Mouse (Mus musculus): Measurements from ENCODE around the gene Cdc42ep1. TPM values are rescaled to one million over a fixed set of nuclear protein-coding genes. Genes with fewer than 3 reads are reported as not detected.
A peak's percentile ranks its signal among the peaks of the same experiment; 100 is the strongest.

Cdc42ep1 gene
- total and polyA plus RNA-seq, 2 experiments from 2014 or later: 27.4 to 44.7 TPM

GRCm38 (mm10) chr15:78801971-78802741 is 40.3 kb upstream of the Cdc42ep1 start:
- 6% methylated on average over 66 of the region's 67 CpGs for WGBS
- Histone ChIP-seq H3K9me3 (replicated peaks; ENCODE audit: control insufficient read depth, low read length) (no peaks in the 10 kb centered on the region), H3K4me3 (ENCODE audit: low read depth, low read length) (peak overlapping the region; percentile 65), H3K9ac (replicated peaks; ENCODE audit: low read depth, low read length) (peak overlapping the region; percentile 72), H3K4me2 (ENCODE audit: low read depth, low read length) (peak overlapping the region; percentile 83), H3K4me1 (ENCODE audit: control insufficient read depth, insufficient read depth) (peaks cover 22% of the 10 kb centered on the region), H3K27ac (ENCODE audit: low read depth) (peak overlapping the region; percentile 84), H3K27me3 (ENCODE audit: control insufficient read depth, insufficient read depth, low read length) (no peaks in the 10 kb centered on the region), H3K36me3 (replicated peaks; ENCODE audit: control insufficient read depth, insufficient read depth, low read length) (no peaks in the 10 kb centered on the region; the same call in 1 of the 2 replicates)
- no peak for DNase-seq (ENCODE audit: low spot score)
- TF ChIP-seq EP300 (IDR thresholded peaks at IDR 0.05; ENCODE audit: low read depth) (no peak; the same call in 1 of the 2 replicates), CTCF (IDR thresholded peaks at IDR 0.05; ENCODE audit: low read depth) (no peak)
- peak; percentile 25 for ATAC-seq (ENCODE audit: insufficient read depth, low read depth)

DNA sequence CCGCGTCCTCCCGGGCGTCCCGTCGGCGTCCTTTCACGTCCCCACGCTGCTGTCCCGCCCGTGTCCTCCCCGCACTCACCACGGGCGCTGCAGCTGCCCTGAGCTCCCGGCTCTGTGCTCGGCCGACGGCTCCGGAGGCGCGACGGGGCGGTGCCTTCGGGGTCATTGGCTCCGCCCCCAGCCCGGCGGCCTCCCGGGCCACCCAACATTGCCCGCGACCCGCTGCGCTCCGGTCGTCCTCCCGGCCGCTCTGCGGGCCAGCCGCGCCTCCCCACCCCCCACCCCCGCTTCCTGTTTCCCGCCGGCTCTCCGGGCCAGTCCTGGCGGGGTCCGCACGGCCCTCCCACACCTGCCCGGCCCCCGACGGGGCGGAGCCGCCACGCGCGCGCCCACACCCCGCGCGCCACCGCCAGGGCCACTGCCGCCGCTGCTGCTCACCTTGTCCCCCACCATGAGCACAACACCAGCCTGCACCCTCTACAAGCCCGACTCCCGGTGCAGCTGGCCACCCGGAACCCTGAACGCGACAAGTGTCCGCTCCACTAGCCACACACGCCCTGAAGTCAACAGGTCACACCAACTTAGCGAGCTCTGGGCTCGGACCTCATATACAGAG is 39.5 kb upstream of the Cdc42ep1 start, which contains the start of gene Card10:
Gene Card10 (minus strand): TSS at position 267 of the 616 bp plus-strand sequence.
- H3K4me2 ChIP-seq (ENCODE audit: low read depth, low read length): peak within 1 kb of the TSS; percentile 83
- WGBS: under 1% methylated on average over 62 of the region's 70 CpGs
- TF ChIP-seq CTCF (IDR thresholded peaks at IDR 0.05; ENCODE audit: low read depth) (no peak), EP300 (IDR thresholded peaks at IDR 0.05; ENCODE audit: low read depth) (no peak)
- H3K9ac ChIP-seq (replicated peaks; ENCODE audit: low read depth, low read length): peak within 1 kb of the TSS; percentile 72
- peak within 1 kb of the TSS; percentile 65 for H3K4me3 ChIP-seq (ENCODE audit: low read depth, low read length)
- ATAC-seq (ENCODE audit: insufficient read depth, low read depth) (peak; percentile 73), DNase-seq (ENCODE audit: low spot score) (peak; percentile 52)
- H3K27ac ChIP-seq (ENCODE audit: low read depth): peak within 1 kb of the TSS; percentile 84
- H3K27me3 ChIP-seq (ENCODE audit: control insufficient read depth, insufficient read depth, low read length): no peaks in the 10 kb centered on the region
- no peaks in the 10 kb centered on the region for H3K9me3 ChIP-seq (replicated peaks; ENCODE audit: control insufficient read depth, low read length)
- no peaks in the 10 kb centered on the region for H3K36me3 ChIP-seq (replicated peaks; ENCODE audit: control insufficient read depth, insufficient read depth, low read length)
- H3K4me1 ChIP-seq (ENCODE audit: control insufficient read depth, insufficient read depth): peaks cover 22% of the 10 kb centered on the region

DNA sequence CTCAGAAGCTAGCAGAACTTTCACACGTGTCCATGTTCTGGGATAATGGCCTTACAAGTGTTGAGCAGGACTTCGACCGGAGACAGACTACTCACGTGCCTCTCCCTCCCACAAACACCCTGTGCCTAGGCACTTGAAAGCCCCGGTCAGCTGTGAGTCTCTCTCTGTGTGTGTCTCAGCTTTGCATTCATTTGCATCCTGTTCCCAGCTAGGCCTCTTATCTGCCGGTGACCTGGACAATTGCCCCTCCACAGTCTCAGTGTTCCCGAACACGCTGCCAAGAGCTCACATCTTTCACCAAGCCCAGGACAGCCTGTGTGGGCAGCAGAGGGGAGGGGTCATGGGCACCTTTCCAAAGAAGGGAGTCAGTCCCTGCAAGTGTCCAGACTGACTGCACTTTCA is 38.9 kb upstream of the Cdc42ep1 start:
- Histone ChIP-seq H3K9ac (replicated peaks; ENCODE audit: low read depth, low read length) (no peak overlapping the region), H3K4me3 (ENCODE audit: low read depth, low read length) (0 out of 2 replicates have a peak overlapping the region, but pooled peaks have one; percentile 65), H3K4me2 (ENCODE audit: low read depth, low read length) (peak overlapping the region; percentile 83), H3K9me3 (replicated peaks; ENCODE audit: control insufficient read depth, low read length) (no peaks in the 10 kb centered on the region), H3K27me3 (ENCODE audit: control insufficient read depth, insufficient read depth, low read length) (no peaks in the 10 kb centered on the region), H3K27ac (ENCODE audit: low read depth) (peak overlapping the region; percentile 84), H3K36me3 (replicated peaks; ENCODE audit: control insufficient read depth, insufficient read depth, low read length) (no peaks in the 10 kb centered on the region), H3K4me1 (ENCODE audit: control insufficient read depth, insufficient read depth) (peaks cover 22% of the 10 kb centered on the region)
- TF ChIP-seq CTCF (IDR thresholded peaks at IDR 0.05; ENCODE audit: low read depth): no peak
- peak; percentile 50; the same call in 1 of the 2 replicates for TF ChIP-seq EP300 (IDR thresholded peaks at IDR 0.05; ENCODE audit: low read depth)
- 3% methylated on average over 8 of the region's 8 CpGs for WGBS
- DNase-seq (ENCODE audit: low spot score) (peak; percentile 66), ATAC-seq (ENCODE audit: insufficient read depth, low read depth) (peak; percentile 56)

DNA sequence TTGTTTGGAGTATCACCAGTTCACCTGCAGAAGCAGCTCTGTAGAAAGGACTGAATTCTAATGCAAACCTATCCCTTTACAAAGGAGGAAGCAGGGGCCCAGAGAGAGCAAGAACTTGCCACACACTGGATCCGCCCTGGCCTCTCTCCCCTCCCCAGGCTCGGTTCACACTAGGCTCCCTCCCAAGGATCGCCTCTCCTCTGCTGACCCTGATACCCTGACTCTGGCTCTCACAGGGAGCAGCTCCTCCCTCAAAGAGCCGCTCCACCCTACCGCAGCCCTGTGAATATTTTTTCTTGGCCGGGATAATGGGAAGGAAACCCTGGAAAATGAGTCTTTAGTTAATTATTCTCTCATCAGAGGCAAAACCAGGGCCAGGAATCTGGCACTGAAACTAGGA is 38.1 kb upstream of the Cdc42ep1 start:
- H3K27me3 ChIP-seq (ENCODE audit: control insufficient read depth, insufficient read depth, low read length): no peaks in the 10 kb centered on the region
- no peak for DNase-seq (ENCODE audit: low spot score)

GRCm38 (mm10) chr15:78805351-78805750 is 37.1 kb upstream of the Cdc42ep1 start:
- WGBS: 73% methylated on average over 2 of the region's 2 CpGs
- Histone ChIP-seq H3K9me3 (replicated peaks; ENCODE audit: control insufficient read depth, low read length) (no peaks in the 10 kb centered on the region), H3K9ac (replicated peaks; ENCODE audit: low read depth, low read length) (no peak overlapping the region), H3K4me3 (ENCODE audit: low read depth, low read length) (no peak overlapping the region), H3K4me2 (ENCODE audit: low read depth, low read length) (no peak overlapping the region), H3K36me3 (replicated peaks; ENCODE audit: control insufficient read depth, insufficient read depth, low read length) (no peaks in the 10 kb centered on the region), H3K27ac (ENCODE audit: low read depth) (no peak overlapping the region), H3K4me1 (ENCODE audit: control insufficient read depth, insufficient read depth) (peaks cover 20% of the 10 kb centered on the region), H3K27me3 (ENCODE audit: control insufficient read depth, insufficient read depth, low read length) (no peaks in the 10 kb centered on the region)
- DNase-seq (ENCODE audit: low spot score): no peak
- ATAC-seq (ENCODE audit: insufficient read depth, low read depth): no peak
- TF ChIP-seq EP300 (IDR thresholded peaks at IDR 0.05; ENCODE audit: low read depth) (no peak), CTCF (IDR thresholded peaks at IDR 0.05; ENCODE audit: low read depth) (no peak)

More for the DNA sequence above, 38.1 kb upstream of the Cdc42ep1 start:
- TF ChIP-seq EP300 (IDR thresholded peaks at IDR 0.05; ENCODE audit: low read depth) (no peak), CTCF (IDR thresholded peaks at IDR 0.05; ENCODE audit: low read depth) (no peak)
- H3K9ac ChIP-seq (replicated peaks; ENCODE audit: low read depth, low read length): no peak overlapping the region
- peak overlapping the region; percentile 84 for H3K27ac ChIP-seq (ENCODE audit: low read depth)
- no peak overlapping the region for H3K4me2 ChIP-seq (ENCODE audit: low read depth, low read length)
- no peaks in the 10 kb centered on the region for H3K9me3 ChIP-seq (replicated peaks; ENCODE audit: control insufficient read depth, low read length)
- no peaks in the 10 kb centered on the region for H3K36me3 ChIP-seq (replicated peaks; ENCODE audit: control insufficient read depth, insufficient read depth, low read length)
- ATAC-seq (ENCODE audit: insufficient read depth, low read depth): no peak
- WGBS: 35% methylated on average over 6 of the region's 6 CpGs
- H3K4me1 ChIP-seq (ENCODE audit: control insufficient read depth, insufficient read depth): peaks cover 20% of the 10 kb centered on the region
- no peak overlapping the region for H3K4me3 ChIP-seq (ENCODE audit: low read depth, low read length)
